Mouse (Mus musculus): ENCODE results near the gene Eif2b1. TPM values are rescaled to one million over a fixed set of nuclear protein-coding genes. Genes with fewer than 3 reads are reported as not detected.
A peak's percentile ranks its signal among the peaks of the same experiment; 100 is the strongest.

Gene Eif2b1
- polyA plus RNA-seq, 1 experiment from 2014 or later = 37.3 TPM

GRCm38 (mm10) chr5:124524943-124525342 is 54.0 kb downstream of the Eif2b1 start:
- H3K36me3 ChIP-seq (ENCODE audit: control insufficient read depth, insufficient read depth) = 0 out of 2 replicates have a peak, but pooled peaks cover 4% of the 10 kb centered on the region
- H3K27ac ChIP-seq (ENCODE audit: low read depth, low read length) = no peak overlapping the region
- ATAC-seq = no peak
- H3K27me3 ChIP-seq (replicated peaks; ENCODE audit: control insufficient read depth, insufficient read depth, low read length) = no peaks in the 10 kb centered on the region
- no peak overlapping the region for H3K4me3 ChIP-seq (ENCODE audit: low read depth, low read length)
- WGBS = 86% methylated on average over 5 of the region's 5 CpGs
- no peak for TF ChIP-seq CTCF (IDR thresholded peaks at IDR 0.05; ENCODE audit: low read depth)
- no peaks in the 10 kb centered on the region for H3K4me1 ChIP-seq (replicated peaks; ENCODE audit: control insufficient read depth, insufficient read depth, low read length)
- H3K9me3 ChIP-seq (ENCODE audit: control insufficient read depth) = no peaks in the 10 kb centered on the region
- no peak overlapping the region for H3K4me2 ChIP-seq (replicated peaks; ENCODE audit: low read depth)
- no peak overlapping the region for H3K9ac ChIP-seq (ENCODE audit: low read depth, low read length)

- peak; percentile 52 for TF ChIP-seq CTCF (IDR thresholded peaks at IDR 0.05; ENCODE audit: low read depth)
- H3K4me1 ChIP-seq (replicated peaks; ENCODE audit: control insufficient read depth, insufficient read depth, low read length) = no peaks in the 10 kb centered on the region
- no peak for ATAC-seq
- no peaks in the 10 kb centered on the region for H3K9me3 ChIP-seq (ENCODE audit: control insufficient read depth)
- 0 out of 2 replicates have a peak, but pooled peaks cover 4% of the 10 kb centered on the region for H3K36me3 ChIP-seq (ENCODE audit: control insufficient read depth, insufficient read depth)
- H3K4me3 ChIP-seq (ENCODE audit: low read depth, low read length) = no peak overlapping the region
- no peak overlapping the region for H3K27ac ChIP-seq (ENCODE audit: low read depth, low read length)
- H3K4me2 ChIP-seq (replicated peaks; ENCODE audit: low read depth) = no peak overlapping the region
- no peaks in the 10 kb centered on the region for H3K27me3 ChIP-seq (replicated peaks; ENCODE audit: control insufficient read depth, insufficient read depth, low read length)
- no peak overlapping the region for H3K9ac ChIP-seq (ENCODE audit: low read depth, low read length)
- 95% methylated on average over 8 of the region's 8 CpGs for WGBS
Measured at GRCm38 (mm10) chr5:124523032-124523431, 55.9 kb downstream of the Eif2b1 start.

DNA sequence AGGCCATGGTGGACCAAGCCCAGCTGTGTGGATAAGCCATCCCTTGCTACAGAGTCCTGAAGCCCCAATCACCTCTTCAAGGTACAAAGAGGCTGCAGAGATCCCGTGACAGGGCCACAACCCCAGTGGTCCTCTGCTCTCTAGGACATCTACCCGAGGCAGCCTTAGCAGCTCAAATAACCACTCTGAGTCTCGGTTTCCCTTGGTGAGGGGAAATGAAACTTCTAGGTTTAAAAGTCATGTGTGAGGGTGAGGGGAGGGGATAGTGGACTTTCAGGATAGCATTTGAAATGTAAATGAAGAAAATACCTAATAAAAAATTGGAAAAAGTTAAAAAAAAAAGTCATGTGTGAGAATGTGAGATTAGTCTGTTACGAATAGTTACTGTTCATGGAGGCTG is 57.3 kb downstream of the Eif2b1 start:
- Histone ChIP-seq H3K36me3 (ENCODE audit: control insufficient read depth, insufficient read depth) (0 out of 2 replicates have a peak, but pooled peaks cover 4% of the 10 kb centered on the region), H3K9me3 (ENCODE audit: control insufficient read depth) (no peaks in the 10 kb centered on the region), H3K27ac (ENCODE audit: low read depth, low read length) (no peak overlapping the region), H3K4me3 (ENCODE audit: low read depth, low read length) (no peak overlapping the region), H3K4me2 (replicated peaks; ENCODE audit: low read depth) (no peak overlapping the region), H3K4me1 (replicated peaks; ENCODE audit: control insufficient read depth, insufficient read depth, low read length) (no peaks in the 10 kb centered on the region), H3K27me3 (replicated peaks; ENCODE audit: control insufficient read depth, insufficient read depth, low read length) (no peaks in the 10 kb centered on the region), H3K9ac (ENCODE audit: low read depth, low read length) (no peak overlapping the region)
- WGBS = 88% methylated on average over 4 of the region's 4 CpGs
- no peak for TF ChIP-seq CTCF (IDR thresholded peaks at IDR 0.05; ENCODE audit: low read depth)
- ATAC-seq = no peak

Other genes with a start within 250 kb of the Eif2b1 start
- gene Cdk2ap1, start 216.0 kb downstream of the Eif2b1 start, polyA plus RNA-seq (2015; fragmentation: Nextera tagmentation; extraction: Ambion mirVana) = 43.3 and 53.6 TPM in 2 replicates
- gene Sbno1, start 153.1 kb downstream of the Eif2b1 start, polyA plus RNA-seq (2015; fragmentation: Nextera tagmentation; extraction: Ambion mirVana) = 49.3 and 56.6 TPM in 2 replicates
- 77.5 and 80.5 TPM in 2 replicates for gene Kmt5a, start 139.2 kb downstream of the Eif2b1 start, polyA plus RNA-seq (2015; fragmentation: Nextera tagmentation; extraction: Ambion mirVana)
- 48.2 and 49.7 TPM in 2 replicates for gene Rilpl2, start 100.8 kb downstream of the Eif2b1 start, polyA plus RNA-seq (2015; fragmentation: Nextera tagmentation; extraction: Ambion mirVana)
- gene Snrnp35, start 96.0 kb downstream of the Eif2b1 start, polyA plus RNA-seq (2015; fragmentation: Nextera tagmentation; extraction: Ambion mirVana) = 15.5 and 17.9 TPM in 2 replicates
- gene Rilpl1, start 47.7 kb downstream of the Eif2b1 start, polyA plus RNA-seq (2015; fragmentation: Nextera tagmentation; extraction: Ambion mirVana) = 6.6 and 7.5 TPM in 2 replicates
- 398 and 414 TPM in 2 replicates for gene Tmed2, start 38.4 kb downstream of the Eif2b1 start, polyA plus RNA-seq (2015; fragmentation: Nextera tagmentation; extraction: Ambion mirVana)
- 6.3 and 10.0 TPM in 2 replicates for gene Ddx55, start 26.3 kb downstream of the Eif2b1 start, polyA plus RNA-seq (2015; fragmentation: Nextera tagmentation; extraction: Ambion mirVana)
- 15.9 and 17.3 TPM in 2 replicates for gene Gtf2h3, start within 50 bp of the Eif2b1 start, polyA plus RNA-seq (2015; fragmentation: Nextera tagmentation; extraction: Ambion mirVana)
- 57.5 and 58.5 TPM in 2 replicates for gene Atp6v0a2, start 49.4 kb upstream of the Eif2b1 start, polyA plus RNA-seq (2015; fragmentation: Nextera tagmentation; extraction: Ambion mirVana)
- 0.01 TPM in 2 replicates for gene Dnah10, start 146.0 kb upstream of the Eif2b1 start, polyA plus RNA-seq (2015; fragmentation: Nextera tagmentation; extraction: Ambion mirVana)